Mouse (Mus musculus) left cerebral cortex, postnatal 4 days (tissue): ENCODE results near the gene Olfr322. TPM values are rescaled to one million over a fixed set of nuclear protein-coding genes. Genes with fewer than 3 reads are reported as not detected.

ENCODE experiments used
- total RNA-seq, 2 experiments: library from RNA; stranded (reverse); gene quantifications; 2 replicates each; pipeline ENCODE4 v1.2.3; 2021

Olfr322 gene
- total RNA-seq, 2 experiments from 2014 or later: not detected

Other genes starting within 250 kb of the Olfr322 start
- gene 1810065E05Rik, start 237.7 kb upstream of the Olfr322 start, total RNA-seq: not detected
- gene Gm12253, start 226.2 kb upstream of the Olfr322 start, total RNA-seq: not detected
- gene Lypd9, start 205.9 kb upstream of the Olfr322 start, total RNA-seq: not detected
- not detected for gene Olfr30, start 196.5 kb upstream of the Olfr322 start, total RNA-seq
- gene Olfr332, start 166.2 kb upstream of the Olfr322 start, total RNA-seq: not detected
- not detected for gene Olfr331, start 156.2 kb upstream of the Olfr322 start, total RNA-seq
- gene Olfr330, start 123.9 kb upstream of the Olfr322 start, total RNA-seq: not detected
- not detected for gene Olfr329-ps, start 112.4 kb upstream of the Olfr322 start, total RNA-seq
- gene Olfr328, start 103.1 kb upstream of the Olfr322 start, total RNA-seq: under 1 TPM; 0.12 to 0.34 TPM
- gene Olfr224, start 88.2 kb upstream of the Olfr322 start, total RNA-seq: not detected
- not detected for gene Olfr325, start 81.1 kb upstream of the Olfr322 start, total RNA-seq
- gene Olfr324, start 63.7 kb upstream of the Olfr322 start, total RNA-seq: not detected
- gene 2210407C18Rik, start 42.7 kb upstream of the Olfr322 start, total RNA-seq: not detected
- not detected for gene Olfr323, start 28.3 kb upstream of the Olfr322 start, total RNA-seq
- gene Trim58, start 18.3 kb upstream of the Olfr322 start, total RNA-seq: under 1 TPM in 1 of 2 experiments, not detected in 1; 0.26 TPM
- not detected for gene Olfr320, start 22.3 kb downstream of the Olfr322 start, total RNA-seq
- gene Olfr319, start 40.4 kb downstream of the Olfr322 start, total RNA-seq: not detected
- not detected for gene Olfr318, start 65.2 kb downstream of the Olfr322 start, total RNA-seq
- gene Olfr317, start 80.4 kb downstream of the Olfr322 start, total RNA-seq: under 1 TPM in 1 of 2 experiments, not detected in 1; 0.30 TPM
- not detected for gene Olfr316, start 94.0 kb downstream of the Olfr322 start, total RNA-seq
- not detected for gene Olfr315, start 114.4 kb downstream of the Olfr322 start, total RNA-seq
- gene Olfr314, start 124.2 kb downstream of the Olfr322 start, total RNA-seq: not detected
- 1 to 10 TPM; 1.6 to 1.8 TPM for gene Fam183b, start 143.2 kb downstream of the Olfr322 start, total RNA-seq
- gene Olfr313, start 156.2 kb downstream of the Olfr322 start, total RNA-seq: not detected
- gene Olfr312, start 170.5 kb downstream of the Olfr322 start, total RNA-seq: not detected
- not detected for gene Olfr311, start 180.5 kb downstream of the Olfr322 start, total RNA-seq
- 10 to 100 TPM; 18.4 TPM for gene Gm12258, start 188.4 kb downstream of the Olfr322 start, total RNA-seq
- gene 2810021J22Rik, start 208.4 kb downstream of the Olfr322 start, total RNA-seq: 10 to 100 TPM; 14.5 to 14.6 TPM
- 10 to 100 TPM; 11.9 to 12.4 TPM for gene Zfp39, start 245.4 kb downstream of the Olfr322 start, total RNA-seq